Mouse (Mus musculus) monocyte, adult 5-6 weeks (primary cell): ENCODE measurements around the gene Olfr1158. TPM values are rescaled to one million over a fixed set of nuclear protein-coding genes. Genes with fewer than 3 reads are reported as not detected.
"Not testable (repeated sequence)": the region's sequence is repeated elsewhere in the genome, so short reads cannot be mapped to it uniquely, and the experiment has no call there.

ENCODE experiments used
- ATAC-seq: fragments of 153-309, 156-312 bp; replicated peaks from 2 replicates; pipeline ENCODE4 v1.8.0; 2017; ENCODE audit warnings: mild to moderate bottlenecking; ENCODE audit not compliant: low TSS enrichment, insufficient number of reproducible peaks, severe bottlenecking, poor library complexity, low FRiP score
- total RNA-seq: library from RNA; stranded (forward); fragments of 200-1000, 200-491, 200-594 nt; gene quantifications from 3 replicates; pipeline ENCODE4 v1.2.3, GENCODE M21; 2017

Olfr1158 gene
- not detected in 3 replicates for total RNA-seq

GRCm38 (mm10) chr2:87989813-87990212, at the start of gene Olfr1158:
Gene Olfr1158, plus strand, starts transcription at chr2:87990113.
- ATAC-seq, result no peak

GRCm38 (mm10) chr2:87945037-87945436, 44.9 kb upstream of the Olfr1158 start, which contains the start of gene Olfr1155:
Gene Olfr1155, minus strand, starts transcription at chr2:87945137.
- no peak for ATAC-seq

GRCm38 (mm10) chr2:87953000-87953399, 36.9 kb upstream of the Olfr1158 start, which contains the start of gene Olfr1156:
Gene Olfr1156, minus strand, starts transcription at chr2:87953100.
- ATAC-seq, result no peak

GRCm38 (mm10) chr2:87968199-87968598, 21.7 kb upstream of the Olfr1158 start, which contains the start of gene Olfr1157:
Gene Olfr1157, minus strand, starts transcription at chr2:87968299.
- no peak for ATAC-seq

- no peak for ATAC-seq
Measured at GRCm38 (mm10) chr2:87974563-87974962, 15.3 kb upstream of the Olfr1158 start, which contains the start of gene Olfr74. Gene Olfr74, minus strand, starts transcription at chr2:87974663.

GRCm38 (mm10) chr2:88007515-88008318, 17.8 kb downstream of the Olfr1158 start, which contains the start of gene Olfr1160:
Gene Olfr1160, minus strand, starts transcription at chr2:88008268.
- ATAC-seq, result no peak

GRCm38 (mm10) chr2:88022474-88022873, 32.6 kb downstream of the Olfr1158 start, which contains the start of gene Olfr1161:
Gene Olfr1161, plus strand, starts transcription at chr2:88022774.
- ATAC-seq, result not testable (repeated sequence)

GRCm38 (mm10) chr2:88037599-88037998, 47.7 kb downstream of the Olfr1158 start, which contains the start of gene Olfr73:
Gene Olfr73, minus strand, starts transcription at chr2:88037699.
- no peak for ATAC-seq

Other genes with a start within 250 kb of the Olfr1158 start
- not detected in 3 replicates for gene Olfr1140, start 246.4 kb upstream of the Olfr1158 start, total RNA-seq
- gene Olfr1141, start 236.1 kb upstream of the Olfr1158 start, total RNA-seq, result not detected in 3 replicates
- 1.2 TPM in 1 of 3 replicates, not detected in the others for gene Olfr152, start 210.6 kb upstream of the Olfr1158 start, total RNA-seq
- gene Olfr1143, start 189.5 kb upstream of the Olfr1158 start, total RNA-seq, result not detected in 3 replicates
- gene Olfr1145, start 180.3 kb upstream of the Olfr1158 start, total RNA-seq, result not detected in 3 replicates
- not detected in 3 replicates for gene Olfr1148, start 159.6 kb upstream of the Olfr1158 start, total RNA-seq
- not detected in 3 replicates for gene Olfr1150-ps1, start 146.1 kb upstream of the Olfr1158 start, total RNA-seq
- gene Olfr1151, start 134.3 kb upstream of the Olfr1158 start, total RNA-seq, result not detected in 3 replicates
- not detected in 3 replicates for gene Olfr1152, start 123.6 kb upstream of the Olfr1158 start, total RNA-seq
- gene Olfr1153, start 95.2 kb upstream of the Olfr1158 start, total RNA-seq, result not detected in 3 replicates
- not detected in 3 replicates for gene Olfr1154, start 84.9 kb upstream of the Olfr1158 start, total RNA-seq
- gene Olfr1155, start 45.0 kb upstream of the Olfr1158 start, total RNA-seq, result not detected in 3 replicates
- not detected in 3 replicates for gene Olfr1156, start 37.0 kb upstream of the Olfr1158 start, total RNA-seq
- not detected in 3 replicates for gene Olfr1157, start 21.8 kb upstream of the Olfr1158 start, total RNA-seq
- gene Olfr74, start 15.4 kb upstream of the Olfr1158 start, total RNA-seq, result not detected in 3 replicates
- 0.32 TPM in 1 of 3 replicates, not detected in the others for gene Olfr1160, start 18.2 kb downstream of the Olfr1158 start, total RNA-seq
- not detected in 3 replicates for gene Olfr1161, start 32.7 kb downstream of the Olfr1158 start, total RNA-seq
- not detected in 3 replicates for gene Olfr73, start 47.6 kb downstream of the Olfr1158 start, total RNA-seq
- not detected in 3 replicates for gene Olfr1162, start 61.0 kb downstream of the Olfr1158 start, total RNA-seq
- not detected in 3 replicates for gene Olfr1163, start 81.7 kb downstream of the Olfr1158 start, total RNA-seq
- not detected in 3 replicates for gene Olfr1164, start 103.9 kb downstream of the Olfr1158 start, total RNA-seq
- not detected in 3 replicates for gene Olfr1166, start 138.2 kb downstream of the Olfr1158 start, total RNA-seq
- not detected in 3 replicates for gene Olfr1167, start 165.1 kb downstream of the Olfr1158 start, total RNA-seq
- gene Olfr1168, start 191.8 kb downstream of the Olfr1158 start, total RNA-seq, result not detected in 3 replicates
- not detected in 3 replicates for gene Olfr1170, start 238.2 kb downstream of the Olfr1158 start, total RNA-seq